Mouse (Mus musculus): ENCODE results near the gene Pi4ka.

GRCm38 (mm10) chr16:17258917-17259316 lies 147.2 kb downstream of the Pi4ka start:
- TF ChIP-seq CTCF (IDR thresholded peaks at IDR 0.05) (no peak), POLR2A (IDR thresholded peaks at IDR 0.05; ENCODE audit: insufficient read depth, low read depth, low read length) (no peak)

All from heart, adult 2 months (tissue).